Mouse (Mus musculus): Measurements from ENCODE around the gene Trir. TPM values are rescaled to one million over a fixed set of nuclear protein-coding genes. Genes with fewer than 3 reads are reported as not detected.

The Trir gene
- polyA plus RNA-seq, 1 experiment from 2014 or later = 63.4 TPM

DNA sequence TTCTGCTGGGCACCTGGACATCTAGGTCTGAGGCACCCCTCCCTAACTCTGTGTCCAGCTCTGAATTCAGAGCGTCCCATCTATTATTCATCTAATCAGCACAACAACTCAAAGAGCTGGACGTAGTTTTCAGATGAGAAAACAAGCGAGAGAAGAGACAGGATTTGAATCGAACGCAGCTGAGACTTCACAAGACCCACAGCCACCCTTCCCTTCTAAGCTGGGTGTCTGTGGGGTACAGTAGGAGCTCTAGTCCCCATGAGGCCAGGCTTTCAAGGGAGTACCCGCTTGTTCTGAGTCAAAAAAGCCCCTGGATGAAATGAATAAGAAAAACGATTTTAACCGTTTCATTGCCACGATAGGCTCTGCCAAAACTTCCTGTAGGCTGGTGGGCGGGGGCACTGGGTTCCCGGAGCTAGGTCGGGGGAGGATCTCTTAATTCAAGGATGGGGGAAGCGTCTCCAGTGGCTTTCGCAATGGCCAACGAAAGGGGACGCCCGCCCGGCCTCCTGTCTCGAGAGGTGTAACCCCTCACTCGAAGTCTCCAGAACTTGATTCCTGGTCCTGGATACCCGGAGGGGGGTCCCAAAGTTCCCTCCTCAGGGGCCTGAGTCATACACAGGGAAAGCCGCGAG, 41.5 kb upstream of the Trir start:
- peak overlapping the region; percentile 62 for H3K4me3 ChIP-seq (replicated peaks)
- ATAC-seq (ENCODE audit: insufficient read depth) = no peak
- H3K4me1 ChIP-seq (replicated peaks) = peaks cover 96% of the 10 kb centered on the region
- H3K9me3 ChIP-seq (replicated peaks) = no peaks in the 10 kb centered on the region
- peak overlapping the region; percentile 57 for H3K9ac ChIP-seq
- H3K27me3 ChIP-seq = no peaks in the 10 kb centered on the region
- peak overlapping the region; percentile 99 for H3K4me2 ChIP-seq
- H3K27ac ChIP-seq (replicated peaks) = peak overlapping the region; percentile 83
- 2% methylated on average over 23 of the region's 23 CpGs for WGBS (ENCODE audit: insufficient replicate concordance)
- no peaks in the 10 kb centered on the region for H3K36me3 ChIP-seq (replicated peaks)

DNA sequence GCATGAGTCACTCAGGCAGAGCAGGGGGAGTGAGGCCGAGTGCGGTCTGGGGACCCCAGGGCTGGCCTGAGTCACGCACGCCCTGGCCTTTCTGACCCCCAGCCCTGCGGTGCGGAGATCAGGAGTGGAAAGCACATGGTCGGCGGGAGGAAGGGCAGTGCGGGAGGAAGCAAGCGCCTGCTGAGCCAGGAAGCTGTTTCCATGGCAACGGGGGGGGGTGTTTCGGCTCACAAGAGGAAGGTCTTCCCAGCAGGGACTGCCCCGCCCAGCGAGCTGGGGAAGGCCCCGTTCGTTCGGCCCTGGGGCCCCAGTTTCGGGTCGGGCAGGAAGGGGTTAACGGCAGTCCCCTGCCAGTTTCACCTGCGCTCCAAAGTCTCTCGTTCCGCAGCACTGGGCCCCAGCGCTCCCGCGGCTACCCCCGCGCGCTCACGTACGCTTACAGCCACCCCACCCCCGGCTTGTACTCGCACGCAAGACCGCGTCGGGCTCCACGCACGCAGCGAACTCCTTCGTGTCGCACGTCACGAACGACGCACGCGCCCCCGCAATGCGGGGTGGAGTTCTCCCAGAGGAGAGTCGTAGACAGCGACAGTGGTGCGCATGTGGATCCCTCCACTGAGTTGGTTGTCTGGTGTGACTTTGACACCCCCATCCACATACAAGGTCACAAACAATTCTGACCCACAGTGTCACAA, 40.8 kb upstream of the Trir start:
- Histone ChIP-seq H3K9ac (peak overlapping the region; percentile 57), H3K36me3 (replicated peaks) (no peaks in the 10 kb centered on the region), H3K9me3 (replicated peaks) (no peaks in the 10 kb centered on the region), H3K4me1 (replicated peaks) (peaks cover 94% of the 10 kb centered on the region), H3K4me2 (peak overlapping the region; percentile 99), H3K4me3 (replicated peaks) (peak overlapping the region; percentile 62), H3K27ac (replicated peaks) (peak overlapping the region; percentile 83), H3K27me3 (no peaks in the 10 kb centered on the region)
- ATAC-seq (ENCODE audit: insufficient read depth) = peak; percentile 4; the same call in 1 of the 2 replicates
- WGBS (ENCODE audit: insufficient replicate concordance) = under 1% methylated on average over 53 of the region's 53 CpGs

DNA sequence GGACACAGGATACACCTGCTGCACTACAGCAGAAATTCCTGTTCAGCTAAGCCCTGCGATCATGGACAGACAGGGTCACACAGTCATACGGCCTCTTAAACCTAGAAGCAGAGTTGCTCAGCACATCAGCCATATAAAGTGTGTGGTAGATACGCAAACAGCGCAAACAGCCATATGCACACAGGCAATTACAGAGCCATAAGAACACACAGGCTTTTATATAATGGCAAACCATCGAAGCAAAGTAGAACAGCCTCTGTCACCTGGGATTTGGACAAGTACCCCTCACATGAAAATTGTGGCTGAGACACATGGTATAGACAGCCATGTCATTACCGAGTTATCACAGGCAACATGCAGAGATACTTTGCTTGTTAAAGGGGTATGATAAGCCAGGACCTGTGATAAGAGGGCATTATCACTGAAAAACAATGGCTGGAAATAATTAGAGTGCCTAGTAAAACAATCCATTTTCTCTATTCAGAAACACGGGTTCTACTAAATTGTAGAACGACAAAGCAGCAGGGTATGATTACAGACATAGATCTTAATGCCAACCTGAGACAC, 40.2 kb upstream of the Trir start:
- 23% methylated on average over 8 of the region's 8 CpGs for WGBS (ENCODE audit: insufficient replicate concordance)
- Histone ChIP-seq H3K9me3 (replicated peaks) (no peaks in the 10 kb centered on the region), H3K4me1 (replicated peaks) (peaks cover 94% of the 10 kb centered on the region), H3K4me3 (replicated peaks) (peak overlapping the region; percentile 62), H3K36me3 (replicated peaks) (no peaks in the 10 kb centered on the region), H3K27ac (replicated peaks) (peak overlapping the region; percentile 83), H3K27me3 (no peaks in the 10 kb centered on the region), H3K4me2 (peak overlapping the region; percentile 99), H3K9ac (peak overlapping the region; percentile 57)
- no peak for ATAC-seq (ENCODE audit: insufficient read depth)

DNA sequence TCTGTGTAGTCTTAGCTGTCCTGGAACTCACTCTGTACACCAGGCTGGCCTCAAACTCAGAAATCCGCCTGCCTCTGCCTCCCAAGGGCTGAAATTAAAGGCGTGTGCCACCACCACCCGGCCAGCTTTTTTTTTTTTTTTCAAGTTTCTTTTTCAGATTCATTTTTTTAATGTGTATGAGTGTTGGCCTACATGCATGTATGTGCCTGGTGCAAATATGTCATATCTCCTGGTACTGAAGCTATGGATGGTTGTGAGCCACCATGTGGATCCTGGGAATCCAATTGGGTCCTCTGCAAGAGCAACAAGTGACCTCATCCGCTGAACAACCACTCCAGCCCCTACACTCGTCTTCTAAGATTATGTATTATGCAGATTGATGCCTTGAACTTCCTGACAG, 39.2 kb upstream of the Trir start:
- Histone ChIP-seq H3K4me2 (no peak overlapping the region), H3K36me3 (replicated peaks) (no peaks in the 10 kb centered on the region), H3K4me3 (replicated peaks) (no peak overlapping the region), H3K9me3 (replicated peaks) (no peaks in the 10 kb centered on the region), H3K4me1 (replicated peaks) (peaks cover 85% of the 10 kb centered on the region), H3K27ac (replicated peaks) (no peak overlapping the region), H3K9ac (no peak overlapping the region), H3K27me3 (no peaks in the 10 kb centered on the region)
- WGBS (ENCODE audit: insufficient replicate concordance) = 65% methylated on average over 5 of the region's 5 CpGs
- ATAC-seq (ENCODE audit: insufficient read depth) = no peak

DNA sequence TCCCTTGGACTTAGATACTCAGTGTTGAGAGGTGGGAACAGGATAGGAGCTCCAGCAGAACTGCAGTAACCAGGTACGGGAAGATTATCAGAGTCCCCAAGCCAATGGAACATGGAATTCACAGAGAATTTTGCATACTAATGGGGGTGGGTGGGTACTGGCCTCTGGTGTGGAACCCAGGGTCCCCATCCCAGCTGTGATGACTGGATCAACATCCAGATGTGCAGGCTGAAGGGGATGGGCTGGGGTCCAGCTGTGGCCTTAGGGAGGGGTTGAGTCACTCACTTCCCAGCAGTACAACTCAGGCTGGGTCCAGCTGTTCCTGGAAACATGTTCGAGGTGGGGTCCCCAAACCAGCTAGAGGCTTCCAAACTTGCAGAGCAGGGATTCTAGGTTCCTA, 38.7 kb upstream of the Trir start:
- no peaks in the 10 kb centered on the region for H3K9me3 ChIP-seq (replicated peaks)
- no peak overlapping the region for H3K9ac ChIP-seq
- H3K4me3 ChIP-seq (replicated peaks) = no peak overlapping the region
- no peak overlapping the region for H3K27ac ChIP-seq (replicated peaks)
- WGBS (ENCODE audit: insufficient replicate concordance) = 74% methylated on average over 2 of the region's 2 CpGs
- no peaks in the 10 kb centered on the region for H3K27me3 ChIP-seq
- peaks cover 80% of the 10 kb centered on the region for H3K4me1 ChIP-seq (replicated peaks)
- H3K4me2 ChIP-seq = no peak overlapping the region
- no peaks in the 10 kb centered on the region for H3K36me3 ChIP-seq (replicated peaks)
- ATAC-seq (ENCODE audit: insufficient read depth) = no peak

DNA sequence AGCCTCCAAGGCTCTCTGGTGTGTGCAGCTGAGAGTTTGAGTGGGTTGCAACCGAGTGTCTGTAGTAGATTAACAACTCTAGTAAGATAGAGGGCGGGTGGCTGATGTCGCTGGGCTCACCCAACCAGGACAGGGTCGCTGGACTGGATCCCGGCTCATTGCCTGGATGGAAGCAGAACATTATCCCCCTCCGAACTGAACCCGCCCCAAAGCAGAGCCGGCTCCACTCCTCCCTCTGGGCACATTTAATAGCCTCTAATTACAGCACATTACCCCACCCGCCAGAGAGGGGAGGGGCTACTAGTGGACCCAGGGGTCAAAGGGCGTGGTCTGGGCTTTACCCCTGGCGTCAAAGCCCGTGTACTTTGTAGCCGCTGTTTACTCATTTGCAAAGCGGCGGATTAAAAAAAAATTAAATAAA, 37.3 kb upstream of the Trir start:
- Histone ChIP-seq H3K9ac (peak overlapping the region; percentile 74), H3K27me3 (no peaks in the 10 kb centered on the region), H3K4me2 (peak overlapping the region; percentile 98), H3K4me1 (replicated peaks) (peaks cover 67% of the 10 kb centered on the region), H3K36me3 (replicated peaks) (no peaks in the 10 kb centered on the region), H3K27ac (replicated peaks) (peak overlapping the region; percentile 89), H3K4me3 (replicated peaks) (peak overlapping the region; percentile 70), H3K9me3 (replicated peaks) (no peaks in the 10 kb centered on the region)
- ATAC-seq (ENCODE audit: insufficient read depth) = no peak
- 4% methylated on average over 15 of the region's 15 CpGs for WGBS (ENCODE audit: insufficient replicate concordance)

DNA sequence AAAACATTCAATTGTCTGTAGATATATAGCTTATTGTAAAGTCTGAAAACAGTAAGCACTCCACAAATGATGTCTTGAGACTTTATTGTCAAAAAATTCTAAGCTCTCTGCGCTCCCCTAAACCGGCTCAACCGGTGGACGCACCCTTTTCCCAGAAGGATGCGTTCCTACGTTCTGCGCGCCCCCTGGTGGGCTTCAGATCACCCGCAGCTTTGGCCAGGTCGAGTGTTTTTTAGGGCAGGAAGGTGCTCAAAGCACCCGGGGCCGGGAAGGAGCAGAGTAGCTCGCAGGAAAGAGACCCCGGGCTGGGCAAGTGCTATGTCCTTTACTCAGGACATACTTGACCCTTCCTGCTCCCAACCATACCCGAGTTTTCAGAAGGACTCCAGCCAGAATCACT, 36.8 kb upstream of the Trir start:
- Histone ChIP-seq H3K36me3 (replicated peaks) (no peaks in the 10 kb centered on the region), H3K4me2 (peak overlapping the region; percentile 98), H3K9ac (peak overlapping the region; percentile 74), H3K9me3 (replicated peaks) (no peaks in the 10 kb centered on the region), H3K27ac (replicated peaks) (peak overlapping the region; percentile 89), H3K4me3 (replicated peaks) (peak overlapping the region; percentile 70), H3K27me3 (no peaks in the 10 kb centered on the region), H3K4me1 (replicated peaks) (peaks cover 62% of the 10 kb centered on the region)
- WGBS (ENCODE audit: insufficient replicate concordance) = under 1% methylated on average over 15 of the region's 15 CpGs
- peak; percentile 69 for ATAC-seq (ENCODE audit: insufficient read depth)

DNA sequence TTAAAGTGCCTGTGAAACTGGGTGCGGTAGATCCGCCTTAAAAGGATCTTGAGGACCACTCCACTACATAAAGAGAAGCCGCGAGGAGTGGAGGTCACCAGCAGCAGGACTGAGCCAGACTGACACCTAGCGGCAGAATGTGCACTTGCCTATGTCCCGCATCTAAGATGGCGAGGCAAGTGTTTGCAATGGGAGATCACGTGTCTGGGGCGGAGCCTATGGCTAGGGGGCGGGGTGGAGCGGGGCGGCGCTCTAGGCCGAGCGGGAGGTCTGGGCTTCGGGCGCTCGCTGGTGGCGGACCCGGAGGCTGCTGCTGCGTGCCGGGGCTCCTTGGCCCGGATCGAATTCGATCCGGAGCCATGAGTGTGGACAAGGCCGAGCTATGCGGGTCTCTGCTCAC, 36.3 kb upstream of the Trir start, which contains the start of gene Hook2:
TSS of gene Hook2 (plus strand) at position 255 of the 400 bp plus-strand sequence.
- under 1% methylated on average over 28 of the region's 28 CpGs for WGBS (ENCODE audit: insufficient replicate concordance)
- Histone ChIP-seq H3K4me2 (peak within 1 kb of the TSS; percentile 98), H3K9ac (peak within 1 kb of the TSS; percentile 74), H3K27ac (replicated peaks) (peak within 1 kb of the TSS; percentile 89), H3K27me3 (no peaks in the 10 kb centered on the region), H3K9me3 (replicated peaks) (no peaks in the 10 kb centered on the region), H3K36me3 (replicated peaks) (no peaks in the 10 kb centered on the region), H3K4me1 (replicated peaks) (peaks cover 57% of the 10 kb centered on the region), H3K4me3 (replicated peaks) (peak within 1 kb of the TSS; percentile 70)
- peak; percentile 85 for ATAC-seq (ENCODE audit: insufficient read depth)

DNA sequence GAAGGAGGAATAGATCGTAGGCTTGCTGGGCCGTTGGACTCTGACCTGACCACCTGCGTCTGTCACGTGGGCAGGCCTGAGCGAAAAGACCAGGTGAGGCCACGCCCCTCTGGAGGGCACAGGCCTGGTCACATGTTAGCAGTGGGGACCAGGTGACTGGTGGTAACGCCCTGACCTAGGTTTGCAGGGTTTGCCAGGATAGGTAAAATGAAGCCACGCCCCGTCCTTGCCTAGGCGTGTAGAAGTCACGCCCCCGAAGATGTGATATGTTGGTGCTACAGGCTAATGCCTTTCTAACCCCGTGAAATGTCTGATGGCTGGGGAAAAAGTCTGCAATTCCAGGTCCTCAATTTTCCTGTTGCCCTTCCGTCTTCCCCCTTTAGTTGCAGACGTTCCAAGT, 35.8 kb upstream of the Trir start:
- peak overlapping the region; percentile 70 for H3K4me3 ChIP-seq (replicated peaks)
- H3K4me2 ChIP-seq = peak overlapping the region; percentile 98
- no peaks in the 10 kb centered on the region; the same call in 1 of the 2 replicates for H3K27me3 ChIP-seq
- H3K27ac ChIP-seq (replicated peaks) = peak overlapping the region; percentile 85
- 2% methylated on average over 15 of the region's 15 CpGs for WGBS (ENCODE audit: insufficient replicate concordance)
- peaks cover 52% of the 10 kb centered on the region for H3K4me1 ChIP-seq (replicated peaks)
- H3K9ac ChIP-seq = peak overlapping the region; percentile 65; the same call in 1 of the 2 replicates
- no peaks in the 10 kb centered on the region for H3K9me3 ChIP-seq (replicated peaks)
- H3K36me3 ChIP-seq (replicated peaks) = no peaks in the 10 kb centered on the region
- peak; percentile 45 for ATAC-seq (ENCODE audit: insufficient read depth)

DNA sequence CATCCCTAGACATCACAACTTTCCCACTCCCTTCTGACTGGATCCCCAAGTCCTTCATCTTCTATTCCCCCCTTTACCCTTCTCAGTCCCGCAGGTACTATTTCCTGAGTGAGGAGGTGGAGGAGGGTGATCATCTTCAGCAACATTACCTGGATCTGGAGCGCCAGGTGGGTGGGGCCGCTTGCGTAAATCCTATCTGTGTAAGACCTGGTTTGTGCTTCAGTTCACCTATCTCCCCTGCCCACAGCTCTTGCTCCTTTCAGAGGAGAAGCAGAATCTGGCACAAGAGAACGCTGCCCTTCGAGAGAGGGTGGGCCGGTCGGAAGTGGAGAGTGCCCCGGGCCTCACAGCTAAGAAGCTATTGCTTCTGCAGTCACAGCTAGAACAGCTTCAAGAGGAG, 32.2 kb upstream of the Trir start:
- 78% methylated on average over 9 of the region's 9 CpGs for WGBS (ENCODE audit: insufficient replicate concordance)
- peaks cover 9% of the 10 kb centered on the region; the same call in 1 of the 2 replicates for H3K27me3 ChIP-seq
- ATAC-seq (ENCODE audit: insufficient read depth) = no peak
- H3K4me2 ChIP-seq = no peak overlapping the region
- no peak overlapping the region for H3K4me3 ChIP-seq (replicated peaks)
- H3K4me1 ChIP-seq (replicated peaks) = peaks cover 31% of the 10 kb centered on the region
- no peak overlapping the region for H3K27ac ChIP-seq (replicated peaks)
- H3K9ac ChIP-seq = no peak overlapping the region
- H3K9me3 ChIP-seq (replicated peaks) = no peaks in the 10 kb centered on the region
- no peaks in the 10 kb centered on the region for H3K36me3 ChIP-seq (replicated peaks)

DNA sequence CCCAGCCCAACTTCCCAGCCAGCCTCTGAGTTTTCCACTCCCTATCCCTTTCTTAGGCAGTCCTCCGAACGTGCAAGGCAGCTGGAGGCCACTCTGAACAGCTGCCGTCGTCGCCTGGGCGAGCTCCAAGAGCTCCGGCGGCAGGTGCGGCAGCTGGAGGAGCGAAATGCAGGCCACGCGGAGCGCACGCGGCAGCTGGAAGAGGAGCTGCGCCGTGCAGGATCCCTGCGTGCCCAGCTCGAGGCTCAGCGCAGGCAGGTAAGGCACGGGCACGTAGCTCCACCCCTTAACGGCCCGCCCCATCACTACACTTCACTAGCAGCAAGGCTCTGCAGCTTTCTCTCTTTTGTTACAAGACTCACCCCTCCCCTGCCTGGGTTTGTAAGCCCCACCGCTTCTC, 30.9 kb upstream of the Trir start:
- no peak overlapping the region for H3K4me3 ChIP-seq (replicated peaks)
- no peak for ATAC-seq (ENCODE audit: insufficient read depth)
- H3K9me3 ChIP-seq (replicated peaks) = no peaks in the 10 kb centered on the region
- H3K9ac ChIP-seq = no peak overlapping the region
- peaks cover 21% of the 10 kb centered on the region for H3K4me1 ChIP-seq (replicated peaks)
- H3K36me3 ChIP-seq (replicated peaks) = no peaks in the 10 kb centered on the region
- peaks cover 9% of the 10 kb centered on the region; the same call in 1 of the 2 replicates for H3K27me3 ChIP-seq
- 65% methylated on average over 25 of the region's 25 CpGs for WGBS (ENCODE audit: insufficient replicate concordance)
- no peak overlapping the region for H3K27ac ChIP-seq (replicated peaks)
- no peak overlapping the region for H3K4me2 ChIP-seq
